Mouse (Mus musculus): ENCODE results near the gene Gnb4. TPM values are rescaled to one million over a fixed set of nuclear protein-coding genes. Genes with fewer than 3 reads are reported as not detected.

The Gnb4 gene
- total and polyA plus RNA-seq, 3 experiments: 0.38 to 5.0 (median 0.41) TPM

DNA sequence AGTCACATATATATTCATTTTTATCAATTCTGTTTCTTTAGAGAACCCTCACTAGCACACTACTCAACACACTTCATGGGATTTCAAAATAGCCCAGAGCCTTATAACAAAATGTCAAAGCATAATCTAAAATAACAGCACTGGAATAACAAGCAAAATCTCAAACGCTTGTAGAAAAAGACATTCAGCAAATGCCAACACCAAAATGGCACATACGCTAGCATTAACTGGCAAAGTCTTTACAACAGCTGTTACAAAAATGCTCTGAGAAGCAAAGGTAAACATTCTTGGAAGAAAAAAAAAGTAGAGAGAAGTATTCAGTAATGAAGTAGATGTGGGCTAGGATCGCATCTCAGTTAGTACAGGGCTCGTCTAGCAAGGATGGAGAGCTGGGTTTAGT lies 30.5 kb upstream of the Gnb4 start:
- H3K79me2 ChIP-seq (replicated peaks; ENCODE audit: control insufficient read depth, extremely low read depth, insufficient read depth, poor library complexity, severe bottlenecking): no peaks in the 10 kb centered on the region
- DNase-seq (ENCODE audit: extremely low read depth): no peak
- H3K9me3 ChIP-seq (replicated peaks; ENCODE audit: low read length): no peaks in the 10 kb centered on the region
- dilution Hi-C loops (cut with MboI; ENCODE audit: extremely low pct_ligation_motif_present, extremely low pct_unique_long_range_greater_than_20kb, low sequenced_read_pairs): no loop called here
- H3K9ac ChIP-seq (ENCODE audit: insufficient read depth, low read depth): no peak overlapping the region
- H3K27me3 ChIP-seq (replicated peaks): no peaks in the 10 kb centered on the region
- no peak overlapping the region for H3K4me2 ChIP-seq (ENCODE audit: insufficient read depth, low read depth, poor library complexity, severe bottlenecking)
- no peaks in the 10 kb centered on the region for H3K36me3 ChIP-seq (replicated peaks in 1 of 2; ENCODE audit: control insufficient read depth in 1 of 2, insufficient read depth in 1 of 2, low read length in 1 of 2)
- no peak overlapping the region for H3K27ac ChIP-seq (ENCODE audit: insufficient read depth, low read depth)
- peaks cover 2 to 7% of the 10 kb centered on the region in 2 experiments; a peak in 1 of 4 replicates for H3K4me1 ChIP-seq (ENCODE audit: control insufficient read depth in 1 of 2, insufficient read depth in 2 of 2)
- TF ChIP-seq UBTF (IDR thresholded peaks at IDR 0.05; ENCODE audit: low read depth, low read length): no peak
- TF ChIP-seq CHD1 (IDR thresholded peaks at IDR 0.05; ENCODE audit: low read depth, low read length): no peak
- in situ Hi-C loops (cut with MboI; ENCODE audit: low pct_ligation_motif_present, low pct_unique_long_range_greater_than_20kb, low sequenced_read_pairs): no loop called here
- no peak overlapping the region for H3K4me3 ChIP-seq (replicated peaks in 1 of 3; ENCODE audit: low read depth in 2 of 3, low read length in 2 of 3, poor library complexity in 1 of 3)

- dilution Hi-C loops (cut with MboI; ENCODE audit: extremely low pct_ligation_motif_present, extremely low pct_unique_long_range_greater_than_20kb, low sequenced_read_pairs): no loop called here
- H3K4me2 ChIP-seq (ENCODE audit: insufficient read depth, low read depth, poor library complexity, severe bottlenecking): no peak overlapping the region
- in situ Hi-C loops (cut with MboI; ENCODE audit: low pct_ligation_motif_present, low pct_unique_long_range_greater_than_20kb, low sequenced_read_pairs): no loop called here
- DNase-seq (ENCODE audit: extremely low read depth): no peak
- H3K27me3 ChIP-seq (replicated peaks): no peaks in the 10 kb centered on the region
- no peak overlapping the region for H3K9ac ChIP-seq (ENCODE audit: insufficient read depth, low read depth)
- H3K36me3 ChIP-seq (replicated peaks in 1 of 2; ENCODE audit: control insufficient read depth in 1 of 2, insufficient read depth in 1 of 2, low read length in 1 of 2): no peaks in the 10 kb centered on the region
- H3K4me1 ChIP-seq (ENCODE audit: control insufficient read depth in 1 of 2, insufficient read depth in 2 of 2): peaks cover 2 to 7% of the 10 kb centered on the region in 2 experiments; a peak in 1 of 4 replicates
- H3K27ac ChIP-seq (ENCODE audit: insufficient read depth, low read depth): no peak overlapping the region
- TF ChIP-seq MXI1 (IDR thresholded peaks at IDR 0.05; ENCODE audit: low read depth, low read length) (no peak), JUND (conservative IDR thresholded peaks at IDR 0.05; ENCODE audit: low read depth, low read length) (no peak), ZKSCAN1 (IDR thresholded peaks at IDR 0.05; ENCODE audit: borderline replicate concordance, low read depth, low read length) (no peak), SMC3 (IDR thresholded peaks at IDR 0.05; ENCODE audit: low read depth, low read length) (no peak), RAD21 (IDR thresholded peaks at IDR 0.05; ENCODE audit: low read depth, low read length) (no peak), USF1 (IDR thresholded peaks at IDR 0.05; ENCODE audit: low read depth, low read length) (no peak), NELFE (IDR thresholded peaks at IDR 0.05; ENCODE audit: low read depth, low read length) (no peak), TBP (conservative IDR thresholded peaks at IDR 0.05; ENCODE audit: low read depth, low read length) (no peak), USF2 (conservative IDR thresholded peaks at IDR 0.05; ENCODE audit: low read depth, low read length) (no peak), EP300 (IDR thresholded peaks at IDR 0.05; ENCODE audit: low read length) (no peak), MAZ (IDR thresholded peaks at IDR 0.05; ENCODE audit: low read depth, low read length) (no peak), ZMIZ1 (IDR thresholded peaks at IDR 0.05; ENCODE audit: low read depth, low read length) (no peak), RCOR1 (conservative IDR thresholded peaks at IDR 0.05; ENCODE audit: low read depth, low read length) (no peak), CTCF (conservative IDR thresholded peaks at IDR 0.05 in 1 of 2, IDR thresholded peaks at IDR 0.05 in 1 of 2; ENCODE audit: low read depth in 2 of 2, low read length in 2 of 2) (no peak), CHD1 (IDR thresholded peaks at IDR 0.05; ENCODE audit: low read depth, low read length) (no peak), KAT2A (IDR thresholded peaks at IDR 0.05; ENCODE audit: insufficient replicate concordance, low read length) (no peak), MAX (IDR thresholded peaks at IDR 0.05; ENCODE audit: low read length) (no peak)
- no peak overlapping the region for H3K4me3 ChIP-seq (replicated peaks in 1 of 3; ENCODE audit: low read depth in 2 of 3, low read length in 2 of 3, poor library complexity in 1 of 3)
- peaks cover 1% of the 10 kb centered on the region for H3K9me3 ChIP-seq (replicated peaks; ENCODE audit: low read length)
- no peaks in the 10 kb centered on the region for H3K79me2 ChIP-seq (replicated peaks; ENCODE audit: control insufficient read depth, extremely low read depth, insufficient read depth, poor library complexity, severe bottlenecking)
Measured at GRCm38 (mm10) chr3:32644751-32645150, 28.4 kb upstream of the Gnb4 start.

Measured in CH12.LX (cell line).